In genomic region chr7:127709261-127709979, GRCm38 (mm10) we compare ENCODE assay signal across 8 mouse cellular contexts. TPM values are rescaled to one million over a fixed set of nuclear protein-coding genes. Genes with fewer than 3 reads are reported as not detected.
A peak's percentile ranks its signal among the peaks of the same experiment; 100 is the strongest.
DNase-seq lines count a peak whose midpoint lies in the region; ATAC-seq lines count a peak whose summit lies in the region.

No protein-coding gene starts in this region.

- intact Hi-C loops in heart, postnatal 10 days (cut with DNase I) = loop anchor here (5.0 kb wide), 1 partner anchor 92 kb away; the partner anchor contains the start of gene Zfp629

- no peak for ATAC-seq in heart, embryonic 15.5 days (replicated peaks; ENCODE audit: insufficient number of reproducible peaks, insufficient read depth, low FRiP score, low read depth)
- no peak for ATAC-seq in hindbrain, embryonic 16.5 days
- ATAC-seq in midbrain, embryonic 15.5 days (replicated peaks) = no peak
- no peak for ATAC-seq in frontal cortex, adult (ENCODE audit: low TSS enrichment)

- H3K4me1 ChIP-seq in heart, embryonic 15.5 days (replicated peaks) = peaks cover 32% of the 10 kb centered on the region
- peaks cover 82% of the 10 kb centered on the region for H3K4me1 ChIP-seq in embryonic facial prominence, embryonic 10.5 days
- peaks cover 22% of the 10 kb centered on the region for H3K4me1 ChIP-seq in hindbrain, embryonic 16.5 days (ENCODE audit: control insufficient read depth, insufficient read depth, low read depth, low read length)
- H3K4me1 ChIP-seq in midbrain, embryonic 15.5 days = peaks cover 33% of the 10 kb centered on the region

- no peak for DNase-seq in heart, postnatal 10 days
- DNase-seq in embryonic facial prominence, embryonic 10.5 days (ENCODE audit: low spot score) = no peak
- DNase-seq in cerebellum, adult 11-12 months = no peak
- no peak for DNase-seq in cerebellum, postnatal 10 days

- H3K27me3 ChIP-seq in heart, embryonic 15.5 days = no peaks in the 10 kb centered on the region
- H3K27me3 ChIP-seq in embryonic facial prominence, embryonic 10.5 days (replicated peaks; ENCODE audit: low read depth, poor library complexity, severe bottlenecking) = no peaks in the 10 kb centered on the region
- no peaks in the 10 kb centered on the region for H3K27me3 ChIP-seq in hindbrain, embryonic 16.5 days (replicated peaks; ENCODE audit: control insufficient read depth, insufficient read depth, low read length)
- no peaks in the 10 kb centered on the region for H3K27me3 ChIP-seq in midbrain, embryonic 15.5 days (replicated peaks)

- H3K36me3 ChIP-seq in heart, embryonic 15.5 days = peaks cover 18% of the 10 kb centered on the region; the same call in 1 of the 2 replicates
- peaks cover 26% of the 10 kb centered on the region for H3K36me3 ChIP-seq in embryonic facial prominence, embryonic 10.5 days (replicated peaks)
- peaks cover 6% of the 10 kb centered on the region; the same call in 1 of the 2 replicates for H3K36me3 ChIP-seq in hindbrain, embryonic 16.5 days (ENCODE audit: control insufficient read depth, insufficient read depth, low read length)
- peaks cover 9% of the 10 kb centered on the region; the same call in 1 of the 2 replicates for H3K36me3 ChIP-seq in midbrain, embryonic 15.5 days (replicated peaks)

- no peaks in the 10 kb centered on the region for H3K9me3 ChIP-seq in heart, embryonic 15.5 days (replicated peaks)
- no peaks in the 10 kb centered on the region for H3K9me3 ChIP-seq in embryonic facial prominence, embryonic 10.5 days
- no peaks in the 10 kb centered on the region for H3K9me3 ChIP-seq in hindbrain, embryonic 16.5 days (ENCODE audit: control insufficient read depth, low read length)
- H3K9me3 ChIP-seq in midbrain, embryonic 15.5 days = no peaks in the 10 kb centered on the region

- peak overlapping the region; percentile 90; the same call in 1 of the 2 replicates for H3K9ac ChIP-seq in heart, embryonic 15.5 days
- H3K9ac ChIP-seq in hindbrain, embryonic 16.5 days (ENCODE audit: low read depth, low read length) = peak overlapping the region; percentile 94
- H3K9ac ChIP-seq in midbrain, embryonic 15.5 days = no peak overlapping the region

- WGBS in heart, embryonic 15.5 days = 76% methylated on average over 5 of the region's 5 CpGs
- WGBS in embryonic facial prominence, embryonic 10.5 days = 84% methylated on average over 5 of the region's 5 CpGs
- 78% methylated on average over 5 of the region's 5 CpGs for WGBS in hindbrain, embryonic 16.5 days
- 76% methylated on average over 5 of the region's 5 CpGs for WGBS in midbrain, embryonic 15.5 days

- peak overlapping the region; percentile 99 for H3K27ac ChIP-seq in heart, embryonic 15.5 days
- peak overlapping the region; percentile 98 for H3K27ac ChIP-seq in embryonic facial prominence, embryonic 10.5 days (replicated peaks)
- peak overlapping the region; percentile 95; the same call in 1 of the 2 replicates for H3K27ac ChIP-seq in hindbrain, embryonic 16.5 days (ENCODE audit: low read depth, low read length)
- H3K27ac ChIP-seq in midbrain, embryonic 15.5 days = peak overlapping the region; percentile 93

- peak overlapping the region; percentile 73 for H3K4me2 ChIP-seq in heart, embryonic 15.5 days
- H3K4me2 ChIP-seq in hindbrain, embryonic 16.5 days (ENCODE audit: low read length) = peak overlapping the region; percentile 69
- peak overlapping the region; percentile 70 for H3K4me2 ChIP-seq in midbrain, embryonic 15.5 days

- peak overlapping the region; percentile 89 for H3K4me3 ChIP-seq in heart, embryonic 15.5 days
- H3K4me3 ChIP-seq in embryonic facial prominence, embryonic 10.5 days = peak overlapping the region; percentile 83
- H3K4me3 ChIP-seq in hindbrain, embryonic 16.5 days (ENCODE audit: low read length) = peak overlapping the region; percentile 80
- H3K4me3 ChIP-seq in midbrain, embryonic 15.5 days = peak overlapping the region; percentile 85

RNA-seq across cellular contexts. Expression of gene Bcl7c, which starts 0.7 kb away (rescaled TPM):
- polyA plus RNA-seq in heart, embryonic 15.5 days (2015; fragmentation: Nextera tagmentation; extraction: Ambion mirVana) = 37.2 and 45.7 TPM in 2 replicates
- 10 to 100 TPM; 60.5 to 62.9 TPM for total RNA-seq in heart, postnatal 10 days (2021)
- 60.2 and 70.0 TPM in 2 replicates for polyA plus RNA-seq in embryonic facial prominence, embryonic 10.5 days (2016; fragmentation: Nextera tagmentation; extraction: Ambion mirVana)
- 39.5 and 41.9 TPM in 2 replicates for polyA plus RNA-seq in hindbrain, embryonic 16.5 days (2015; fragmentation: Nextera tagmentation; extraction: Ambion mirVana)
- polyA plus RNA-seq in midbrain, embryonic 15.5 days (2015; fragmentation: Nextera tagmentation; extraction: Ambion mirVana) = 52.9 and 59.2 TPM in 2 replicates

RNA-seq across cellular contexts. Expression of gene Ctf1, which starts 3.1 kb away (rescaled TPM):
- polyA plus RNA-seq in heart, embryonic 15.5 days (2015; fragmentation: Nextera tagmentation; extraction: Ambion mirVana) = 4.7 and 8.4 TPM in 2 replicates
- 1 to 10 TPM; 4.6 to 7.5 TPM for total RNA-seq in heart, postnatal 10 days (2021)
- polyA plus RNA-seq in embryonic facial prominence, embryonic 10.5 days (2016; fragmentation: Nextera tagmentation; extraction: Ambion mirVana) = 9.4 and 10.7 TPM in 2 replicates
- 3.4 and 4.9 TPM in 2 replicates for polyA plus RNA-seq in hindbrain, embryonic 16.5 days (2015; fragmentation: Nextera tagmentation; extraction: Ambion mirVana)
- polyA plus RNA-seq in midbrain, embryonic 15.5 days (2015; fragmentation: Nextera tagmentation; extraction: Ambion mirVana) = 3.7 and 3.8 TPM in 2 replicates

RNA-seq across cellular contexts. Expression of gene Ctf2, which starts 22.5 kb away (rescaled TPM):
- 0.20 TPM in 1 of 2 replicates, not detected in the other for polyA plus RNA-seq in heart, embryonic 15.5 days (2015; fragmentation: Nextera tagmentation; extraction: Ambion mirVana)
- total RNA-seq in heart, postnatal 10 days (2021) = not detected
- 0.19 TPM in 2 replicates for polyA plus RNA-seq in embryonic facial prominence, embryonic 10.5 days (2016; fragmentation: Nextera tagmentation; extraction: Ambion mirVana)
- polyA plus RNA-seq in hindbrain, embryonic 16.5 days (2015; fragmentation: Nextera tagmentation; extraction: Ambion mirVana) = 0.15 and 0.20 TPM in 2 replicates
- polyA plus RNA-seq in midbrain, embryonic 15.5 days (2015; fragmentation: Nextera tagmentation; extraction: Ambion mirVana) = 0.12 and 0.15 TPM in 2 replicates

RNA-seq across cellular contexts. Expression of gene Fbxl19, which starts 34.9 kb away (rescaled TPM):
- 1.4 and 2.2 TPM in 2 replicates for polyA plus RNA-seq in heart, embryonic 15.5 days (2015; fragmentation: Nextera tagmentation; extraction: Ambion mirVana)
- total RNA-seq in heart, postnatal 10 days (2021) = 1 to 10 TPM; 5.6 to 6.2 TPM
- polyA plus RNA-seq in embryonic facial prominence, embryonic 10.5 days (2016; fragmentation: Nextera tagmentation; extraction: Ambion mirVana) = 8.9 and 9.0 TPM in 2 replicates
- 6.8 TPM in 2 replicates for polyA plus RNA-seq in hindbrain, embryonic 16.5 days (2015; fragmentation: Nextera tagmentation; extraction: Ambion mirVana)
- 10.8 and 12.1 TPM in 2 replicates for polyA plus RNA-seq in midbrain, embryonic 15.5 days (2015; fragmentation: Nextera tagmentation; extraction: Ambion mirVana)
